Mouse (Mus musculus) cerebellum, adult 2 months (tissue): ENCODE measurements around the gene Taldo1. TPM values are rescaled to one million over a fixed set of nuclear protein-coding genes. Genes with fewer than 3 reads are reported as not detected.
A peak's percentile ranks its signal among the peaks of the same experiment; 100 is the strongest.

Source experiments
- DNase-seq, 2 experiments: peaks; one replicate each; pipeline ENCODE4 v3.0.0; 2021
- H3K27ac ChIP-seq: fragments of 200-500 bp; 2 replicates; pipeline ENCODE4 v1.5.1; 2012; ENCODE audit warnings: low read length, control low read depth, inconsistent platforms; ENCODE audit not compliant: insufficient read depth
- H3K27me3 ChIP-seq: fragments of 200-500 bp; 2 replicates; pipeline ENCODE4 v1.6.1; 2012; ENCODE audit warnings: inconsistent platforms, mild to moderate bottlenecking, low read length, moderate library complexity; ENCODE audit not compliant: control insufficient read depth, insufficient read depth
- H3K4me1 ChIP-seq: fragments of 200-500 bp; 2 replicates; pipeline ENCODE4 v1.6.1; 2011; ENCODE audit warnings: low read length; ENCODE audit not compliant: control insufficient read depth, insufficient read depth
- H3K4me3 ChIP-seq: fragments of 200-500 bp; replicated peaks from 2 replicates; pipeline ENCODE3; 2011; ENCODE audit warnings: mild to moderate bottlenecking, low read depth, low read length, control low read depth; ENCODE audit not compliant: insufficient read depth
- CTCF ChIP-seq: fragments of 200-500 bp; IDR thresholded peaks from 2 replicates; pipeline ENCODE4 v1.5.1; 2011; ENCODE audit warnings: low read depth, mild to moderate bottlenecking, control low read depth, low read length, moderate library complexity, borderline replicate concordance; ENCODE audit not compliant: insufficient read depth
- POLR2A ChIP-seq: fragments of 200-500 bp; IDR thresholded peaks from 2 replicates; pipeline ENCODE4 v1.6.1; 2011; ENCODE audit warnings: low read length, control low read depth, borderline replicate concordance; ENCODE audit not compliant: insufficient read depth
- WGBS: fragments of 180-500 bp; shearing (Covaris S2); methylation state at CpG from one replicate; pipeline ENCODE4 v1.1.7; 2018; 5-methylcytosine and 5-hydroxymethylcytosine counted together
- polyA plus RNA-seq: library from polyadenylated mRNA; depleted of rRNA; stranded (reverse); fragments of >200 nt; gene quantifications from 2 replicates; pipeline ENCODE4 v1.2.3, GENCODE M21; 2012

Gene Taldo1
- polyA plus RNA-seq, 1 experiment: 232 TPM

DNA sequence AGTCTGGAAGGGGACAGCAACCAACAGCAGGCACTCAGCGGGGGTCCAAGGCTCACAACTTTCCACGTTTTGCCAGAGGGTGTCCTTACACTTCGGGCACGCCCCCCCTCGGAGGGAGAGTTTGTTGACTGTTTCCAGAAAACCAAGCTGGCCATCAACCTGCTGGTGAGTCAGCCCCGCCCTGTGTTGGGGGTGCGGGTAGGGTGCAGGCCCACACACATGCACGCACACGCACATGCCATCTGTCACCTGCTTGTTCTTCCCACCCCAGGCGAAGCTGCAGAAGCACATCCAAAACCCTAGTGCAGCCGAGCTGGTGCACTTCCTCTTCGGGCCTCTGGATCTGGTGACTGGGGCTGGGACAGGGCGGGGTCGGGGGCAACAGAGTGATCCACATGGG is 35.0 kb upstream of the Taldo1 start:
- Histone ChIP-seq H3K4me1 (peaks cover 25% of the 10 kb centered on the region), H3K27ac (no peak overlapping the region), H3K4me3 (no peak overlapping the region), H3K27me3 (no peaks in the 10 kb centered on the region)
- 30% methylated on average over 14 of the region's 14 CpGs for WGBS
- DNase-seq: no peak
- TF ChIP-seq POLR2A (no peak), CTCF (no peak)

- Histone ChIP-seq H3K27ac (no peak overlapping the region), H3K27me3 (no peaks in the 10 kb centered on the region), H3K4me1 (peaks cover 9% of the 10 kb centered on the region), H3K4me3 (peak overlapping the region; percentile 37)
- TF ChIP-seq CTCF (no peak), POLR2A (no peak)
- 11% methylated on average over 24 of the region's 24 CpGs for WGBS
- peak; percentile 75 to 80 for DNase-seq
Measured at GRCm38 (mm10) chr7:141361510-141361909, 30.5 kb upstream of the Taldo1 start.

- WGBS: 56% methylated on average over 4 of the region's 4 CpGs
- peak; percentile 80 to 82 for DNase-seq
- Histone ChIP-seq H3K4me3 (no peak overlapping the region), H3K27me3 (no peaks in the 10 kb centered on the region), H3K27ac (no peak overlapping the region), H3K4me1 (peaks cover 5% of the 10 kb centered on the region)
- TF ChIP-seq POLR2A (no peak), CTCF (peak; percentile 84)
Measured at GRCm38 (mm10) chr7:141363106-141363751, 28.8 kb upstream of the Taldo1 start.

DNA sequence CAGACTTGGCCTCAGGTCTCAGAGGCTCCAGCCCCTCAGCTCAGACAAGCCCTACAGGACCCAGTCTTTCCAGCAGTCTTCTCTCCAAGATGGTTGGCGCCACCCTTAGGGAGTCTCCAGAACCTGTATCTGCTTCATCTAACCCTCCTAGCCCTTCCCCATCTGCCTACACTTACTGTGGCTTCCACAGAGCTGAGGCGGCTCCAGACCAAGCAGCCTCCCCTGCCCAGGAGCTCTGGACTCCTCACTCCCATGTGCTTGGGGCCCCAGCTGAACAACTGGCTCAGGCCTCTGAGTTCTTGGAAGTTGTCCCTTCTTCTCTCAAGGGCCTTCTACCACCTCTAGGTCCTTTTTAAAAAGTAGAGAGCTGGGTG is 28.3 kb upstream of the Taldo1 start:
- H3K4me3 ChIP-seq: no peak overlapping the region
- DNase-seq: no peak
- 69% methylated on average over 2 of the region's 2 CpGs for WGBS
- H3K27me3 ChIP-seq: no peaks in the 10 kb centered on the region
- no peak for TF ChIP-seq CTCF
- TF ChIP-seq POLR2A: no peak
- peaks cover 5% of the 10 kb centered on the region for H3K4me1 ChIP-seq
- no peak overlapping the region; the same call in 1 of the 2 replicates for H3K27ac ChIP-seq

DNA sequence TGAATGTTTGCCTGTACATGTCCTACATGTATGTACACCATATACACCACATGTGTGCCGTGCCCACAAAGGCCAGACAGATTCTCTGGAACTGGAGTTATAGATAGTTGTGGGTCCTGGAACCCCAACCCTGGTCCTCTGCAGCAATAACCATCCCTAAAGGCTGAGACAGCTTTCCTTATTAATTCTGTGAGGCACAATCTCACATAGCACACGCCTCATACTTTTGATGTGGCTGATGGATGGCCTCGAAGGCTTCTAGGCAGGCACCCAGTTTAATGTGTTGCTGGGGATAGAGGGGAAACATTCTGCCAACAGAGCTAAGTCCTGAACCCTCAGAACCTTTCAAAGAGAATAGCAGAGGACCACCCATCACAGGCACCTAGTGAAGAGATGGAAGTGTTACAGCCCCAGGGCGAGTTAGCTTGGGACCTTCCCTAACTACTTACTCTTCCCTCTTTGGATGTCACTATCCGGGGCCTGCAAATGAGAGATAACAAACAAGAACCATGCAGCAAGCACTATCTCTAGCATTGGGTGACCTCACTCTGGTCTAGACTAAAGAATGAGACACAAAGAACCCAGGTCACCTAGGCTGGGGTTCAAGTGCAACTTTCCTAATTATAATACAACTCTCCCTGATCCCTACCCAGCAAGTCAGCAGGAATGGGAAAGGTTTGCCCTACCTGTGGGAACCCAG is 27.5 kb upstream of the Taldo1 start:
- Histone ChIP-seq H3K27me3 (no peaks in the 10 kb centered on the region), H3K27ac (peak overlapping the region; percentile 50; the same call in 1 of the 2 replicates), H3K4me1 (peaks cover 5% of the 10 kb centered on the region), H3K4me3 (no peak overlapping the region)
- TF ChIP-seq CTCF (no peak), POLR2A (no peak)
- WGBS: 77% methylated on average over 5 of the region's 5 CpGs
- DNase-seq: no peak

- TF ChIP-seq POLR2A: no peak
- no peak for TF ChIP-seq CTCF
- Histone ChIP-seq H3K4me3 (no peak overlapping the region), H3K4me1 (peaks cover 5% of the 10 kb centered on the region), H3K27ac (peak overlapping the region; percentile 69; the same call in 1 of the 2 replicates), H3K27me3 (no peaks in the 10 kb centered on the region)
- no peak for DNase-seq
- 57% methylated on average over 3 of the region's 3 CpGs for WGBS
Measured at GRCm38 (mm10) chr7:141365049-141365445, 27.0 kb upstream of the Taldo1 start.

- Histone ChIP-seq H3K27ac (no peak overlapping the region), H3K27me3 (no peaks in the 10 kb centered on the region), H3K4me1 (no peaks in the 10 kb centered on the region), H3K4me3 (no peak overlapping the region)
- DNase-seq: no peak
- no peak for TF ChIP-seq CTCF
- TF ChIP-seq POLR2A: no peak
- 80% methylated on average over 4 of the region's 4 CpGs for WGBS
Measured at GRCm38 (mm10) chr7:141367358-141367757, 24.6 kb upstream of the Taldo1 start.

- 73% methylated on average over 5 of the region's 5 CpGs for WGBS
- H3K27ac ChIP-seq: no peak overlapping the region
- no peak overlapping the region for H3K4me3 ChIP-seq
Measured at GRCm38 (mm10) chr7:141369918-141370317, 22.1 kb upstream of the Taldo1 start.

More at GRCm38 (mm10) chr7:141369918-141370317, 22.1 kb upstream of the Taldo1 start:
- TF ChIP-seq CTCF (no peak), POLR2A (no peak)
- DNase-seq: no peak
- no peaks in the 10 kb centered on the region for H3K27me3 ChIP-seq
- H3K4me1 ChIP-seq: no peaks in the 10 kb centered on the region
